ENCODE assay signal across 21 mouse cellular contexts in the genomic region with DNA sequence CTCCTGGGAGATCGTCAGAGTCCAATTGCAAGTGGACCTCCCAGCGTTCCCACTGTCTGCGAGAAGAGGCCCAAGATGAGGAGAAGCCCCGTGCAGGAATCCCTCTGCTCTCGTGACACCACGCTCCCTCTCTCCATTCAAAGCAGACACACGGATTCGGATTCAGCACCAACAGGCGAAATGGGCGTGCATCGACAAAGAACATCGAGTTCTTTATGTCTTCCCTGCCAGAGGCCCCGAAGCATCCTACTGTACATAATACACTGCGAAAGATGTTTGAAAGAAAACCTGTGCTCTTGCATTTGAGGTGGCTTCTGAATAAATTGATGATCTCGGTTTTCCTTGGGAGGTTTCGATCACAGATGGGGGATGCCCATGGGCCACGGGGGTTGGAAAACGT. TPM values are rescaled to one million over a fixed set of nuclear protein-coding genes. Genes with fewer than 3 reads are reported as not detected.
DNase-seq lines count a peak whose midpoint lies in the region; ATAC-seq lines count a peak whose summit lies in the region.
"Not testable (repeated sequence)": the region's sequence is repeated elsewhere in the genome, so short reads cannot be mapped to it uniquely, and the experiment has no call there.
"Had no signal": no experiment of that assay in that cellular context is flagged by ENCODE, and none has a peak within 500 bp of the region (broad histone marks: within the 10 kb centered on the region; RNA-seq: fewer than 3 reads in every experiment).

No protein-coding gene starts in this region.

- H3K4me2 ChIP-seq in midbrain, embryonic 11.5 days = not testable (repeated sequence)

- H3K27ac ChIP-seq in midbrain, embryonic 11.5 days (ENCODE audit: low read depth, low read length) = not testable (repeated sequence)

- not testable (repeated sequence) for H3K4me3 ChIP-seq in midbrain, embryonic 11.5 days (ENCODE audit: low read depth, low read length)

- H3K9me3 ChIP-seq in midbrain, embryonic 11.5 days (ENCODE audit: control insufficient read depth, low read length) = not testable (repeated sequence)

- not testable (repeated sequence) for ATAC-seq in midbrain, embryonic 11.5 days (ENCODE audit: low FRiP score)

- H3K9ac ChIP-seq in midbrain, embryonic 11.5 days (ENCODE audit: low read length) = not testable (repeated sequence)

- not testable (repeated sequence) for H3K27me3 ChIP-seq in midbrain, embryonic 11.5 days (ENCODE audit: control insufficient read depth, insufficient read depth, low read length)

- 46% methylated on average over 14 of the region's 18 CpGs for WGBS in midbrain, embryonic 11.5 days

- peak; percentile 54 for DNase-seq in cerebellum, adult 9-10 months
- peak; percentile 3 for DNase-seq in gastrocnemius, postnatal 10 days
- DNase-seq in kidney, adult 11 months = peak; percentile 8
- peak; percentile 4 for DNase-seq in midbrain, embryonic 11.5 days (ENCODE audit: low spot score, missing footprints)

- H3K4me1 ChIP-seq in midbrain, embryonic 11.5 days (ENCODE audit: control insufficient read depth, insufficient read depth, low read length) = not testable (repeated sequence)

- H3K36me3 ChIP-seq in midbrain, embryonic 11.5 days (ENCODE audit: control insufficient read depth, insufficient read depth, low read length) = not testable (repeated sequence)

RNA-seq across cellular contexts. Expression of a gene that starts 0.7 kb away (rescaled TPM):
- total RNA-seq in gastrocnemius, postnatal 10 days (2021) = not detected
- polyA plus RNA-seq in midbrain, embryonic 11.5 days (2014; fragmentation: Nextera tagmentation; extraction: Ambion mirVana) = not detected in 2 replicates
- total RNA-seq: adrenal gland, adult 2 months; adrenal gland, postnatal 10 days; adrenal gland, postnatal 25 days; adrenal gland, postnatal 4 days; ES-E14; forebrain, postnatal 0 days; MEL had no signal
- polyA plus RNA-seq: adrenal gland, adult 2 months; brain, embryonic 14.5 days; C2C12; cerebellum, adult 2 months; cortical plate, adult 2 months; embryonic facial prominence, embryonic 10.5 days; embryonic facial prominence, embryonic 12.5 days; embryonic facial prominence, embryonic 14.5 days; forebrain, embryonic 11.5 days; forebrain, embryonic 13.5 days; forebrain, embryonic 15.5 days; forebrain, postnatal 0 days had no signal

RNA-seq across cellular contexts. Expression of a gene that starts 1.6 kb away (rescaled TPM):
- total RNA-seq in gastrocnemius, postnatal 10 days (2021) = not detected
- polyA plus RNA-seq in midbrain, embryonic 11.5 days (2014; fragmentation: Nextera tagmentation; extraction: Ambion mirVana) = not detected in 2 replicates
- total RNA-seq: adrenal gland, adult 2 months; adrenal gland, postnatal 10 days; adrenal gland, postnatal 25 days; adrenal gland, postnatal 4 days; ES-E14; MEL had no signal
- polyA plus RNA-seq: adrenal gland, adult 2 months; brain, embryonic 14.5 days; C2C12; cerebellum, adult 2 months; cortical plate, adult 2 months; forebrain, embryonic 11.5 days; forebrain, postnatal 0 days had no signal

RNA-seq across cellular contexts. Expression of a gene that starts 3.6 kb away (rescaled TPM):
- total RNA-seq in gastrocnemius, postnatal 10 days (2021) = not detected
- not detected in 2 replicates for polyA plus RNA-seq in midbrain, embryonic 11.5 days (2014; fragmentation: Nextera tagmentation; extraction: Ambion mirVana)
- total RNA-seq: adrenal gland, adult 2 months; adrenal gland, postnatal 10 days; adrenal gland, postnatal 25 days; adrenal gland, postnatal 4 days; ES-E14; forebrain, postnatal 0 days; MEL had no signal
- polyA plus RNA-seq: adrenal gland, adult 2 months; brain, embryonic 14.5 days; C2C12; cerebellum, adult 2 months; cortical plate, adult 2 months; embryonic facial prominence, embryonic 10.5 days; embryonic facial prominence, embryonic 12.5 days; embryonic facial prominence, embryonic 14.5 days; forebrain, embryonic 11.5 days; forebrain, embryonic 13.5 days; forebrain, embryonic 15.5 days; forebrain, postnatal 0 days had no signal

RNA-seq across cellular contexts. Expression of a gene that starts 5.2 kb away (rescaled TPM):
- not detected for total RNA-seq in gastrocnemius, postnatal 10 days (2021)
- polyA plus RNA-seq in midbrain, embryonic 11.5 days (2014; fragmentation: Nextera tagmentation; extraction: Ambion mirVana) = not detected in 2 replicates
- total RNA-seq: adrenal gland, adult 2 months; adrenal gland, postnatal 10 days; adrenal gland, postnatal 25 days; adrenal gland, postnatal 4 days; ES-E14; forebrain, postnatal 0 days; MEL had no signal
- polyA plus RNA-seq: adrenal gland, adult 2 months; brain, embryonic 14.5 days; cerebellum, adult 2 months; cortical plate, adult 2 months; embryonic facial prominence, embryonic 10.5 days; embryonic facial prominence, embryonic 12.5 days; embryonic facial prominence, embryonic 14.5 days; forebrain, embryonic 11.5 days; forebrain, embryonic 13.5 days; forebrain, embryonic 15.5 days; forebrain, postnatal 0 days had no signal

RNA-seq across cellular contexts. Expression of a gene that starts 6.7 kb away (rescaled TPM):
- total RNA-seq in gastrocnemius, postnatal 10 days (2021) = not detected
- polyA plus RNA-seq in midbrain, embryonic 11.5 days (2014; fragmentation: Nextera tagmentation; extraction: Ambion mirVana) = not detected in 2 replicates
- total RNA-seq: adrenal gland, adult 2 months; adrenal gland, postnatal 10 days; adrenal gland, postnatal 25 days; adrenal gland, postnatal 4 days; ES-E14; forebrain, postnatal 0 days; MEL had no signal
- polyA plus RNA-seq: adrenal gland, adult 2 months; brain, embryonic 14.5 days; cerebellum, adult 2 months; cortical plate, adult 2 months; embryonic facial prominence, embryonic 10.5 days; embryonic facial prominence, embryonic 14.5 days; forebrain, embryonic 13.5 days; forebrain, embryonic 15.5 days; forebrain, postnatal 0 days had no signal

Comparison
In these comparisons a context has a peak if more than half of its experiments do, and no peak if none do; other contexts are left out.
1. DNase-seq: peak in every context shown above with its lines; median percentile 54 in cerebellum, adult 9-10 months; 8 in kidney, adult 11 months; 4 in midbrain, embryonic 11.5 days; 3 in gastrocnemius, postnatal 10 days.